Mouse (Mus musculus) limb, embryonic 13.5 days (tissue): ENCODE measurements around the gene Cry2. TPM values are rescaled to one million over a fixed set of nuclear protein-coding genes. Genes with fewer than 3 reads are reported as not detected.

Source experiments
- ATAC-seq: fragments of 200-750 bp; cut with Nextera tagmentation; 2 replicates; pipeline ENCODE4 v1.8.0; 2017; ENCODE audit warnings: low read depth, moderate number of reproducible peaks, moderate TSS enrichment; ENCODE audit not compliant: low FRiP score
- H3K27ac ChIP-seq: fragments of 300-500 bp; sonication (generic); 2 replicates; pipeline ENCODE4 v1.5.1; 2015; ENCODE audit warnings: inconsistent platforms, mild to moderate bottlenecking, moderate library complexity
- H3K27me3 ChIP-seq: fragments of 300-500 bp; sonication (generic); 2 replicates; pipeline ENCODE4 v1.6.1; 2015; ENCODE audit warnings: mild to moderate bottlenecking, inconsistent platforms
- H3K36me3 ChIP-seq: fragments of 300-500 bp; sonication (generic); 2 replicates; pipeline ENCODE4 v1.6.1; 2015; ENCODE audit warnings: inconsistent platforms, mild to moderate bottlenecking, moderate library complexity
- H3K4me1 ChIP-seq: fragments of 300-500 bp; sonication (generic); 2 replicates; pipeline ENCODE4 v1.6.1; 2015; ENCODE audit warnings: inconsistent platforms
- H3K4me2 ChIP-seq: fragments of 300-500 bp; sonication (generic); replicated peaks from 2 replicates; pipeline ENCODE4 v1.6.1; 2015; ENCODE audit warnings: inconsistent platforms, mild to moderate bottlenecking, moderate library complexity
- H3K4me3 ChIP-seq: fragments of 300-500 bp; sonication (generic); 2 replicates; pipeline ENCODE4 v1.5.1; 2015; ENCODE audit warnings: moderate library complexity, mild to moderate bottlenecking, inconsistent platforms
- H3K9ac ChIP-seq: fragments of 300-500 bp; sonication (generic); 2 replicates; pipeline ENCODE4 v1.6.1; 2015; ENCODE audit warnings: mild to moderate bottlenecking, inconsistent platforms
- H3K9me3 ChIP-seq: fragments of 300-500 bp; sonication (generic); 2 replicates; pipeline ENCODE4 v1.6.1; 2016; ENCODE audit warnings: inconsistent platforms
- WGBS: fragments of 180-500 bp; shearing (Covaris S2); methylation state at CpG from one replicate; pipeline ENCODE4 v1.1.7; 2015; 5-methylcytosine and 5-hydroxymethylcytosine counted together
- polyA plus RNA-seq: library from polyadenylated mRNA; unstranded; fragments of >200 nt; fragmentation: Nextera tagmentation; extraction: Ambion mirVana; gene quantifications from 2 replicates; pipeline ENCODE4 v1.2.1, GENCODE M21; 2015

Cry2 gene
- polyA plus RNA-seq, 1 experiment from 2014 or later = 34.9 TPM

DNA sequence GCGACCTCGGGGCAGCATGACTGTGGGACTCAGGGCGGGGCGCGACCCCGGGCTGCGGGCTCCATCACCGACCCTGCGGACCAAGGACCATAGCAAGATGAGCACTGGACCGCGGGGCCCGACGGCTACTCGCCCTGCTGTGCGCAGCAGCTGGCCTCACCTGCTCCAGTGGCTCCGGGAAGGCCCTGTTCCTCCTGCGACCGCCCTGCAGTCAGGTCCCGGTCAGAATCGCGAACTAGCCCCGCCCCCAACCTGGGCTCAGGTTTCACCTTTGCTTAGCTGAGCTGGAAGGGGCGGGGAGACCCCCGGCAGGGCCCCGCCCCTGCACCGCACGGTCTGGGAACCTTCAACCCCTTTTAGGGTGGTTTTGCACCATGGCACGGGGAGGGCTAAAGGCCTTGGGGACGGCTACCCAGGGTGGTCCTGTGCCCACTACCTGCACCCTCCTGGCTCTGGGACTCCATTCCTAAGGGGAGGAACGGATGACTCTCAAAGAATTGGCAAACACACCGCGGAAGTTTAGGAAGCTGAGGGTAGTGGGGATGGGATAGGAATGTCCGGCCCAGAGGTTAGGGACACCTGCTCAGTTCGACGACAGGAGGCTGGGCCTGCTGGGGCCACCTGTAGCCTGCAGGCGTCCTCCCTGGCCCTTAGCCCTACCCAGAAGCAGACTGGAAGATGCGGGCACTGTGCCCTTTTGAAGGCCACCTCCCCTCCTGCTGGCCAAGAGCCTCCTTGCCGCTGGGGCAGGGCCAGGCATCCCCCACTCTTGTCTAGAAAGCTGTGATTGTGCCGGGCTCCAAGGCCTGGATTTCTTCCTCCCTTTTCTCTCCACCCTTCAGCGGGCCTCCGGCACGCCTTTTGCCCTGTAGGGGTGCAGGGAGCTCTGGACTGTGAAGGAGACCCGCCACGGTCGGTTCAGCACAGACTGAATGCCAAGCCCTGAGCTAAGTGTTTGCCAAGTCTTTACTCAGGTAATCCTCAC is 62.7 kb downstream of the Cry2 start:
- Histone ChIP-seq H3K4me3 (peak overlapping the region; percentile 56), H3K9me3 (no peaks in the 10 kb centered on the region), H3K4me1 (peaks cover 62% of the 10 kb centered on the region), H3K27me3 (peaks cover 34% of the 10 kb centered on the region), H3K27ac (peak overlapping the region; percentile 73), H3K9ac (peak overlapping the region; percentile 70), H3K36me3 (peaks cover 11% of the 10 kb centered on the region; the same call in 1 of the 2 replicates), H3K4me2 (peak overlapping the region; percentile 88)
- peak; percentile 33 for ATAC-seq
- 5% methylated on average over 44 of the region's 45 CpGs for WGBS

GRCm38 (mm10) chr2:92370375-92370774 is 63.5 kb downstream of the Cry2 start:
- peaks cover 34% of the 10 kb centered on the region for H3K27me3 ChIP-seq
- peak overlapping the region; percentile 70 for H3K9ac ChIP-seq
- peaks cover 14% of the 10 kb centered on the region; the same call in 1 of the 2 replicates for H3K36me3 ChIP-seq
- WGBS = 11% methylated on average over 19 of the region's 19 CpGs
- H3K4me3 ChIP-seq = peak overlapping the region; percentile 56
- ATAC-seq = no peak
- H3K9me3 ChIP-seq = no peaks in the 10 kb centered on the region
- peak overlapping the region; percentile 88 for H3K4me2 ChIP-seq
- H3K27ac ChIP-seq = no peak overlapping the region
- H3K4me1 ChIP-seq = peaks cover 57% of the 10 kb centered on the region

DNA sequence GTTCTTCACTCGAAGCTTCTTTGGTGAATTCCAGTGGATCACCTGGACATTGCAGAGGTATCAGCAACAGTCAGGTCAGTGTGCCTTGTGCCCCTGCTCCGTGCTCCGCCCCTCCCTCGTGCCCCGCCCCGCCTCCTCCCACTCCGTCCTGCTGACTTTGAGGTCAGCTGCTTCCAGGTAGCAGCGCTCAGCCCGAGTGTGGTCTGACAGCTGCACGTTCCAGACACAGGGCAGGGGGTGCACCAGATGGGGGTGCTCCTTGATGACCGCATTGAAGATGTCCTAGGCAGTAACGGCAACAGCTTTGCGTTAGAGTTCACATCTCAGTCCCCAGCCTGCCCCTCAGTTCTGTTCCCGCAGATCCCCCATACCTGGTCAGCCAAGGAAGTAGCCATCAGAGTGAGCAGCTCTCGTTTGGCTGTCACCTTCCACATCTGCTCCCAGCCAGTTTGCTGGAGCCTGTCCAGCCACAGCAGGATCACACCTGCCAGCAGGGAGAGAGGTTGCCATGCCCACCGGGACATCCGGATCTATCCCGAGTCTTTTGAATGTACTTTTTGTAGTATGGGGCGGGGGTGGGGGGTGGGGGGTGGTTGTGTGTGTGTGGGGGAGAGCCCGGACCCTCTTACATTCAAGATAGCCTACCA is 66.3 kb downstream of the Cry2 start:
- Histone ChIP-seq H3K9ac (no peak overlapping the region), H3K27me3 (peaks cover 32% of the 10 kb centered on the region), H3K4me1 (peaks cover 41% of the 10 kb centered on the region), H3K9me3 (no peaks in the 10 kb centered on the region), H3K36me3 (peaks cover 38% of the 10 kb centered on the region), H3K4me3 (no peak overlapping the region), H3K4me2 (no peak overlapping the region), H3K27ac (no peak overlapping the region)
- no peak for ATAC-seq
- 24% methylated on average over 20 of the region's 20 CpGs for WGBS

- ATAC-seq = no peak
- Histone ChIP-seq H3K36me3 (peaks cover 48% of the 10 kb centered on the region), H3K27ac (no peak overlapping the region), H3K4me2 (no peak overlapping the region), H3K4me1 (peaks cover 21% of the 10 kb centered on the region), H3K9ac (no peak overlapping the region), H3K4me3 (no peak overlapping the region), H3K9me3 (no peaks in the 10 kb centered on the region), H3K27me3 (peaks cover 13% of the 10 kb centered on the region)
- WGBS = 90% methylated on average over 10 of the region's 10 CpGs
Measured at GRCm38 (mm10) chr2:92365568-92365967, 68.3 kb downstream of the Cry2 start.

DNA sequence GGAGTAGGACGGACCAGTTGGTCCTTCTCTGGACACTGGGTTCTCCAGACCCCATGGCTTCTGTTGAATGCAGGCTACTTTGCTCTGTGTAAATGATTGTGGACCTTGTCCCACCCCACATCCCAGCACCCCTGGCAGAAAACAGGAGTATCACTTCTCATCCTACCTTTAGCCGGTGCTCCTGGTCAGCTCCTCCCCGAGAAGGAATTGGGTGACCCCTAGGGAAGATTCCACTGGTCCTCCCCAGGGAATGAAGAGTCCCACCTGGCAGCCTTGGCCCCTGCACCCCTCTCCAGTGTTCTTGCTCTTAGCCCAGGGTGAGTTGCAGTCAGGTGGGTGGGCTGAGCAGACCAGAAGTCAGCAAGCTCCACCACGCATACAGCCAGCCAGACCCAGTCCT is 69.8 kb downstream of the Cry2 start:
- Histone ChIP-seq H3K4me3 (no peak overlapping the region), H3K4me2 (no peak overlapping the region), H3K4me1 (peaks cover 7% of the 10 kb centered on the region; the same call in 1 of the 2 replicates), H3K9ac (no peak overlapping the region), H3K36me3 (peaks cover 62% of the 10 kb centered on the region), H3K9me3 (no peaks in the 10 kb centered on the region), H3K27me3 (peaks cover under 1% of the 10 kb centered on the region), H3K27ac (no peak overlapping the region)
- WGBS = 89% methylated on average over 4 of the region's 4 CpGs
- no peak for ATAC-seq

GRCm38 (mm10) chr2:92362571-92363228 is 71.1 kb downstream of the Cry2 start:
- H3K27me3 ChIP-seq = no peaks in the 10 kb centered on the region
- no peak overlapping the region for H3K9ac ChIP-seq
- no peak overlapping the region for H3K4me2 ChIP-seq
- no peaks in the 10 kb centered on the region for H3K9me3 ChIP-seq
- 92% methylated on average over 6 of the region's 6 CpGs for WGBS
- ATAC-seq = no peak
- H3K27ac ChIP-seq = no peak overlapping the region
- H3K4me1 ChIP-seq = peaks cover 6% of the 10 kb centered on the region; the same call in 1 of the 2 replicates
- H3K36me3 ChIP-seq = peaks cover 76% of the 10 kb centered on the region
- H3K4me3 ChIP-seq = no peak overlapping the region

GRCm38 (mm10) chr2:92361795-92362194 is 72.0 kb downstream of the Cry2 start:
- Histone ChIP-seq H3K4me2 (no peak overlapping the region), H3K4me1 (no peaks in the 10 kb centered on the region), H3K4me3 (no peak overlapping the region), H3K9ac (no peak overlapping the region), H3K9me3 (no peaks in the 10 kb centered on the region), H3K27ac (no peak overlapping the region), H3K27me3 (no peaks in the 10 kb centered on the region), H3K36me3 (peaks cover 79% of the 10 kb centered on the region)
- WGBS = 77% methylated on average over 8 of the region's 8 CpGs
- no peak for ATAC-seq

GRCm38 (mm10) chr2:92360893-92361292 is 73.0 kb downstream of the Cry2 start:
- Histone ChIP-seq H3K27ac (no peak overlapping the region), H3K36me3 (peaks cover 80% of the 10 kb centered on the region), H3K27me3 (no peaks in the 10 kb centered on the region), H3K4me2 (no peak overlapping the region), H3K4me3 (no peak overlapping the region), H3K9ac (no peak overlapping the region), H3K9me3 (no peaks in the 10 kb centered on the region), H3K4me1 (no peaks in the 10 kb centered on the region)
- WGBS = 23% methylated on average over 12 of the region's 12 CpGs
- ATAC-seq = no peak

- H3K9ac ChIP-seq = no peak overlapping the region
- no peaks in the 10 kb centered on the region for H3K9me3 ChIP-seq
- ATAC-seq = no peak; the same call in 1 of the 2 replicates
- H3K27ac ChIP-seq = no peak overlapping the region
- H3K4me1 ChIP-seq = no peaks in the 10 kb centered on the region
- no peaks in the 10 kb centered on the region for H3K27me3 ChIP-seq
- no peak overlapping the region for H3K4me3 ChIP-seq
- 75% methylated on average over 25 of the region's 25 CpGs for WGBS
- H3K36me3 ChIP-seq = peaks cover 82% of the 10 kb centered on the region
- no peak overlapping the region for H3K4me2 ChIP-seq
Measured at GRCm38 (mm10) chr2:92360186-92360823, 73.5 kb downstream of the Cry2 start.

GRCm38 (mm10) chr2:92359301-92359700 is 74.5 kb downstream of the Cry2 start:
- WGBS = 90% methylated on average over 2 of the region's 2 CpGs
- H3K9me3 ChIP-seq = no peaks in the 10 kb centered on the region
- no peaks in the 10 kb centered on the region for H3K27me3 ChIP-seq
- H3K36me3 ChIP-seq = peaks cover 85% of the 10 kb centered on the region
- H3K4me2 ChIP-seq = no peak overlapping the region
- no peak overlapping the region for H3K27ac ChIP-seq
- ATAC-seq = no peak
- no peak overlapping the region for H3K9ac ChIP-seq
- H3K4me1 ChIP-seq = no peaks in the 10 kb centered on the region
- H3K4me3 ChIP-seq = no peak overlapping the region

DNA sequence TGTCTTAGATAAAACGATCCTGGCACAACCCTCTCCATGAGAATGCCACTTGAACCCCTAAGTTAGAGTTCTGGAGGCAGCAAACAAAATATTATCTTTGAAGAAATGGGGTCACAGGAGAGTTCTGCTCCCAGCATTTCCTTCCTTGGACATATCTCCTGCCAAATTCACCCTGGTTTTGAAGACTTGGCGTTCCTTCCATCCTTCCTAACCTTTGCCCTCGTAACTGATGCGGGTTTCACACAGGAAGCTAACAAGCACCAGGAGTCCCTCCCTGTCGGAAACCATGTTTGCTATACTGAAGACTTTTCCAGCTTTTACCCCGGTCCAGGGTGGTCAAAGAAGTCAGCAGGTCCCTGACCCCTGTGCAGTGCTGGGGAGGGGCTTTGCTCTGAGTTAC is 79.6 kb downstream of the Cry2 start:
- Histone ChIP-seq H3K27ac (no peak overlapping the region), H3K4me1 (no peaks in the 10 kb centered on the region), H3K36me3 (peaks cover 91% of the 10 kb centered on the region), H3K4me2 (no peak overlapping the region), H3K9me3 (no peaks in the 10 kb centered on the region), H3K27me3 (no peaks in the 10 kb centered on the region), H3K9ac (no peak overlapping the region), H3K4me3 (no peak overlapping the region)
- WGBS = 49% methylated on average over 6 of the region's 6 CpGs
- ATAC-seq = no peak
